17 mouse cellular contexts compared by ENCODE assay signal in the genomic region with DNA sequence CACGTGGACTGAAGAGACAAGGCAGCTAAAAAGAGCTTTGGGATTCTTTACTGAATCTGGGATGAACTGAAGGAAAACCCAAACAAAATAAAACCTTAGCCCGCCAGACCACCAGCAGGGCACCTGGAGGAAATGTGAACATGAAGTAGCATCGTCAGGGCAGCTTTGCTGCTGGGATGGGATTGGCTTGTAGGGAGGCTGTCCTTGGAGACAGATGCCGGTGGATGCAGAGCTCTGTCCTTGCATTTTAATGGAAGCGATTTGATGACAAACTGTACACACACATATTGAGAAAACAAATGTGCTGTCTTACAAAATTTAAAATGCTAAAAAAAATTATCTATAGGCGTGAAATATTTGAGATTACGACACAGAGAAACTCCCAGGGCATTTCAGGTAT. TPM values are rescaled to one million over a fixed set of nuclear protein-coding genes. Genes with fewer than 3 reads are reported as not detected.
"Had no signal": no experiment of that assay in that cellular context is flagged by ENCODE, and none has a peak within 500 bp of the region (broad histone marks: within the 10 kb centered on the region; RNA-seq: fewer than 3 reads in every experiment).

No protein-coding gene starts in this region.

- H3K9ac ChIP-seq: limb, embryonic 13.5 days; liver, embryonic 15.5 days; neural tube, embryonic 12.5 days; stomach, embryonic 15.5 days had no signal

- H3K9me3 ChIP-seq: liver, embryonic 15.5 days; neural tube, embryonic 12.5 days; stomach, embryonic 15.5 days had no signal

- ATAC-seq: intestine, postnatal 0 days; lung, postnatal 0 days had no signal

- H3K4me1 ChIP-seq: limb, embryonic 13.5 days; liver, embryonic 15.5 days; neural tube, embryonic 12.5 days; stomach, embryonic 15.5 days had no signal

- H3K4me2 ChIP-seq: limb, embryonic 13.5 days; liver, embryonic 11.5 days; liver, embryonic 15.5 days; neural tube, embryonic 12.5 days; stomach, embryonic 15.5 days had no signal

- H3K27ac ChIP-seq: limb, embryonic 13.5 days; liver, embryonic 15.5 days; neural tube, embryonic 12.5 days; stomach, embryonic 15.5 days had no signal

- H3K4me3 ChIP-seq: limb, embryonic 13.5 days; liver, embryonic 15.5 days; neural tube, embryonic 12.5 days; stomach, embryonic 15.5 days had no signal

- H3K36me3 ChIP-seq: limb, embryonic 13.5 days; liver, embryonic 15.5 days; neural tube, embryonic 12.5 days; stomach, embryonic 15.5 days had no signal

- DNase-seq: kidney, adult 8-10 months; kidney, postnatal 25 days; lung, adult 2 months; lung, postnatal 36 days; midbrain, embryonic 14.5 days; right cerebral cortex, postnatal 14 days; thymus, postnatal 36 days had no signal

- H3K27me3 ChIP-seq: limb, embryonic 13.5 days; liver, embryonic 15.5 days; neural tube, embryonic 12.5 days; stomach, embryonic 15.5 days had no signal

RNA-seq across cellular contexts. Expression of a gene that starts 36.3 kb away (rescaled TPM):
- total RNA-seq: megakaryocyte progenitor cell, adult 5-6 weeks; monocyte, adult 5-6 weeks had no signal
- polyA plus RNA-seq: liver, embryonic 11.5 days; liver, embryonic 15.5 days; spleen, adult 2 months had no signal
